12 mouse cellular contexts compared by ENCODE assay signal in the genomic region with DNA sequence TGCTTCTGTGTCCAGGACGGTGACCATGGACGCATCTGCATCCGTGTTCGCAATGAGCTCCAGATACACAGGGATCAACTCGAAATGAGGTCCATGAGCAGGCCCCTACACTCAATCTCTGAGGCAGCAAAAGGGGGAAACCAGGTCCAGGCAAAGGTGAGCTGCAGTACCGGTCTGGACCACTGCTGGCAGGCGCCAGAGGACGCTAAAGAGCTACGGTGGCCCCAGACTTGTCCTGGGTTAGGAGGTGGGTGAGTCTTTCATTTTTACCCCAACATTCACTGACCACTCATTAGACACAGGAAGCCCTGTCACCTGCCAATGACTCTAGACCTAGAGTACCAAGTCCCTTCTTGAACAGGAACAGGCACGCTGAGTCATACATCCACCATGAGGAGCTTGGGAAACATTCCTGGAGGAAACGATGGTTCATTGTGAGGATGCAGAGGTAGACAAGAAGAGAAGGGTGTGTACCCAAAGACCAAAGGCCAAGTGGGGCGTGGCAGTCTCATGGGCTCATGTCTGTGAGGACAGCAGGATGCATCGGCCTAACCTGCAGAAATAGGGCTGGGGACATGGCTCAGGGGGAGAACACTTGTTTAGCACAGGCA. TPM values are rescaled to one million over a fixed set of nuclear protein-coding genes. Genes with fewer than 3 reads are reported as not detected.
DNase-seq lines count a peak whose midpoint lies in the region; ATAC-seq and TF ChIP-seq lines count a peak whose summit lies in the region.
"Had no signal": no experiment of that assay in that cellular context is flagged by ENCODE, and none has a peak within 500 bp of the region (broad histone marks: within the 10 kb centered on the region; RNA-seq: fewer than 3 reads in every experiment).

No protein-coding gene starts in this region.

- H3K4me3 ChIP-seq in heart, postnatal 0 days (ENCODE audit: low read depth, low read length), result no peak overlapping the region
- no peak overlapping the region for H3K4me3 ChIP-seq in heart, embryonic 12.5 days
- no peak overlapping the region for H3K4me3 ChIP-seq in left cerebral cortex, adult 2 months
- peak overlapping the region; percentile 30; the same call in 1 of the 2 replicates for H3K4me3 ChIP-seq in E14TG2a.4 (replicated peaks; ENCODE audit: low read length)
- H3K4me3 ChIP-seq: limb, embryonic 12.5 days had no signal

- no peak overlapping the region for H3K27ac ChIP-seq in heart, postnatal 0 days (ENCODE audit: low read depth)
- no peak overlapping the region for H3K27ac ChIP-seq in heart, embryonic 12.5 days (ENCODE audit: poor library complexity, severe bottlenecking)
- no peak overlapping the region for H3K27ac ChIP-seq in left cerebral cortex, adult 2 months
- H3K27ac ChIP-seq: limb, embryonic 12.5 days had no signal

- no peaks in the 10 kb centered on the region for H3K9me3 ChIP-seq in heart, postnatal 0 days (replicated peaks; ENCODE audit: control insufficient read depth, low read length)
- H3K9me3 ChIP-seq in heart, embryonic 12.5 days (replicated peaks), result no peaks in the 10 kb centered on the region
- no peaks in the 10 kb centered on the region for H3K9me3 ChIP-seq in E14TG2a.4 (ENCODE audit: low read length)
- H3K9me3 ChIP-seq: limb, embryonic 12.5 days had no signal

- no peaks in the 10 kb centered on the region for H3K36me3 ChIP-seq in heart, postnatal 0 days (replicated peaks; ENCODE audit: control insufficient read depth, insufficient read depth, low read length)
- H3K36me3 ChIP-seq in heart, embryonic 12.5 days, result no peaks in the 10 kb centered on the region
- no peaks in the 10 kb centered on the region for H3K36me3 ChIP-seq in E14TG2a.4 (ENCODE audit: insufficient read depth, low read length)
- H3K36me3 ChIP-seq: limb, embryonic 12.5 days had no signal

- no peak for ATAC-seq in heart, postnatal 0 days (ENCODE audit: insufficient read depth, low read depth)
- no peak for ATAC-seq in heart, embryonic 12.5 days (ENCODE audit: insufficient number of reproducible peaks, low FRiP score)
- no peak for ATAC-seq in erythroblast, adult 5-6 weeks (replicated peaks; ENCODE audit: low FRiP score, poor library complexity, severe bottlenecking)

- peaks cover 16% of the 10 kb centered on the region; the same call in 1 of the 2 replicates for H3K4me1 ChIP-seq in heart, postnatal 0 days (ENCODE audit: control insufficient read depth, insufficient read depth)
- H3K4me1 ChIP-seq in heart, embryonic 12.5 days (replicated peaks), result peaks cover 33% of the 10 kb centered on the region
- H3K4me1 ChIP-seq in E14TG2a.4 (replicated peaks; ENCODE audit: low read depth, low read length), result peaks cover 58% of the 10 kb centered on the region

- DNase-seq in heart, postnatal 0 days (ENCODE audit: low spot score), result no peak
- no peak for DNase-seq in left cerebral cortex, adult 2 months (ENCODE audit: extremely low spot score in 1 of 2, low spot score in 2 of 2)
- DNase-seq in left cerebral cortex, postnatal 36 days (ENCODE audit: low spot score in 2 of 2), result no peak
- DNase-seq in large intestine, adult 2 months (ENCODE audit: low read depth, low spot score), result peak; percentile 69
- no peak for DNase-seq in cerebellum, postnatal 36 days
- DNase-seq: adrenal gland, postnatal 36 days; heart, adult 11 months; lung, adult 2 months had no signal

- TF ChIP-seq CTCF in heart, postnatal 0 days (IDR thresholded peaks at IDR 0.05; ENCODE audit: low read depth), result peak; percentile 36; the same call in 1 of the 2 replicates
- TF ChIP-seq CTCF in left cerebral cortex, adult 2 months (IDR thresholded peaks at IDR 0.05), result peak; percentile 43
- peak; percentile 70 for TF ChIP-seq CTCF in E14TG2a.4 (conservative IDR thresholded peaks at IDR 0.05; ENCODE audit: low read length)

- no peaks in the 10 kb centered on the region for H3K27me3 ChIP-seq in heart, postnatal 0 days (ENCODE audit: control insufficient read depth, insufficient read depth, low read length)
- no peaks in the 10 kb centered on the region for H3K27me3 ChIP-seq in heart, embryonic 12.5 days (replicated peaks)
- peaks cover 26% of the 10 kb centered on the region for H3K27me3 ChIP-seq in E14TG2a.4 (ENCODE audit: insufficient read depth, low read length)

- 73% methylated on average over 13 of the region's 13 CpGs for WGBS in heart, postnatal 0 days
- 67% methylated on average over 13 of the region's 13 CpGs for WGBS in heart, embryonic 12.5 days
- WGBS in large intestine, adult 2 months, result 56% methylated on average over 13 of the region's 13 CpGs

- intact Hi-C loops in left cerebral cortex, adult 2 months (cut with DNase I), result no loop called here
- intact Hi-C loops in left cerebral cortex, postnatal 36 days (cut with DNase I), result no loop called here

- TF ChIP-seq EP300 in heart, postnatal 0 days (IDR thresholded peaks at IDR 0.05; ENCODE audit: low read depth), result no peak

- H3K9ac ChIP-seq in heart, postnatal 0 days (replicated peaks; ENCODE audit: low read depth, low read length), result no peak overlapping the region
- no peak overlapping the region for H3K9ac ChIP-seq in heart, embryonic 12.5 days
- H3K9ac ChIP-seq: limb, embryonic 12.5 days had no signal

- H3K4me2 ChIP-seq in heart, postnatal 0 days (ENCODE audit: low read depth, low read length), result no peak overlapping the region
- no peak overlapping the region for H3K4me2 ChIP-seq in heart, embryonic 12.5 days
- H3K4me2 ChIP-seq: limb, embryonic 12.5 days had no signal

RNA-seq across cellular contexts. Expression of a gene that starts 21.8 kb away (rescaled TPM):
- total RNA-seq in heart, postnatal 0 days (2014; rRNA removed; ENCODE audit: low replicate concordance), result 14.8 and 21.2 TPM in 2 replicates
- 3.8 TPM in 2 replicates for polyA plus RNA-seq in heart, postnatal 0 days (2015; fragmentation: Nextera tagmentation; extraction: Ambion mirVana)
- 11.6 and 12.2 TPM in 2 replicates for polyA plus RNA-seq in heart, embryonic 12.5 days (2016; fragmentation: Nextera tagmentation; extraction: Ambion mirVana)
- 10 to 100 TPM; 43.1 to 43.6 TPM for total RNA-seq in left cerebral cortex, adult 2 months (2021)
- 10 to 100 TPM; 37.8 to 42.0 TPM for total RNA-seq in left cerebral cortex, postnatal 36 days (2021)
- 2.3 and 3.2 TPM in 2 replicates for polyA plus RNA-seq in large intestine, adult 2 months (2012; rRNA removed)
- total RNA-seq in erythroblast, adult 5-6 weeks (2015; ENCODE audit: low replicate concordance), result 4.2 and 6.1 TPM in 2 replicates
- 1.4 and 2.8 TPM in 2 replicates for total RNA-seq in erythroblast, adult 5-6 weeks (2017; ENCODE audit: low replicate concordance)

RNA-seq across cellular contexts. Expression of a gene that starts 42.0 kb away (rescaled TPM):
- total RNA-seq in heart, postnatal 0 days (2014; rRNA removed; ENCODE audit: low replicate concordance), result 9.4 and 31.8 TPM in 2 replicates
- 11.6 and 12.3 TPM in 2 replicates for polyA plus RNA-seq in heart, postnatal 0 days (2015; fragmentation: Nextera tagmentation; extraction: Ambion mirVana)
- polyA plus RNA-seq in heart, embryonic 12.5 days (2016; fragmentation: Nextera tagmentation; extraction: Ambion mirVana), result 16.5 and 17.8 TPM in 2 replicates
- 1 to 10 TPM; 3.4 to 3.7 TPM for total RNA-seq in left cerebral cortex, adult 2 months (2021)
- total RNA-seq in left cerebral cortex, postnatal 36 days (2021), result 1 to 10 TPM; 3.1 to 3.5 TPM
- polyA plus RNA-seq in large intestine, adult 2 months (2012; rRNA removed), result 7.3 and 9.3 TPM in 2 replicates
- 5.6 and 10.9 TPM in 2 replicates for total RNA-seq in erythroblast, adult 5-6 weeks (2015; ENCODE audit: low replicate concordance)
- total RNA-seq in erythroblast, adult 5-6 weeks (2017; ENCODE audit: low replicate concordance), result 4.7 and 6.6 TPM in 2 replicates
